Mouse (Mus musculus) cerebellum, postnatal 4 days (tissue): ENCODE results near the gene Gpat2.

Experiments
- DNase-seq, 2 experiments: peaks; one replicate each; pipeline ENCODE4 v3.0.0; 2022; ENCODE audit warnings: low spot score in 2 of 2, mixed read lengths in 1 of 2

Gene Gpat2

GRCm38 (mm10) chr2:127437697-127438096, 12.7 kb downstream of the Gpat2 start:
- no peak for DNase-seq

- peak; percentile 80 to 88 for DNase-seq
These were observed 19.2 kb downstream of the Gpat2 start, which contains the start of gene Fahd2a for GRCm38 (mm10) chr2:127444055-127444789. TSS of gene Fahd2a (minus strand) at chr2:127444565.

- DNase-seq, result no peak
These were observed 21.8 kb downstream of the Gpat2 start for GRCm38 (mm10) chr2:127446847-127447246.

GRCm38 (mm10) chr2:127449691-127450090, 24.7 kb downstream of the Gpat2 start:
- DNase-seq, result no peak

GRCm38 (mm10) chr2:127451748-127452147, 26.7 kb downstream of the Gpat2 start:
- no peak for DNase-seq

GRCm38 (mm10) chr2:127453141-127453540, 28.1 kb downstream of the Gpat2 start:
- no peak for DNase-seq

GRCm38 (mm10) chr2:127453764-127454163, 28.8 kb downstream of the Gpat2 start:
- DNase-seq, result peak; percentile 62 to 82

- DNase-seq, result no peak
These were observed 34.3 kb downstream of the Gpat2 start for GRCm38 (mm10) chr2:127459341-127459740.

GRCm38 (mm10) chr2:127461351-127461750, 36.4 kb downstream of the Gpat2 start:
- no peak for DNase-seq

GRCm38 (mm10) chr2:127462314-127462713, 37.3 kb downstream of the Gpat2 start:
- DNase-seq, result peak in 1 of 2 experiments; percentile 51

GRCm38 (mm10) chr2:127470183-127470582, 45.2 kb downstream of the Gpat2 start:
- DNase-seq, result no peak

GRCm38 (mm10) chr2:127470661-127471060, 45.7 kb downstream of the Gpat2 start:
- DNase-seq, result no peak

- DNase-seq, result no peak
These were observed 46.3 kb downstream of the Gpat2 start for GRCm38 (mm10) chr2:127471281-127471680.

GRCm38 (mm10) chr2:127472279-127472678, 47.3 kb downstream of the Gpat2 start:
- no peak for DNase-seq

- no peak for DNase-seq
These were observed 54.2 kb downstream of the Gpat2 start for GRCm38 (mm10) chr2:127479210-127479609.

GRCm38 (mm10) chr2:127479763-127480162, 54.8 kb downstream of the Gpat2 start:
- no peak for DNase-seq

GRCm38 (mm10) chr2:127481841-127482532, 57.0 kb downstream of the Gpat2 start:
- no peak for DNase-seq

GRCm38 (mm10) chr2:127482533-127482911, 57.5 kb downstream of the Gpat2 start:
- DNase-seq, result peak in 1 of 2 experiments; percentile 23

GRCm38 (mm10) chr2:127483001-127483400, 58.0 kb downstream of the Gpat2 start:
- DNase-seq, result no peak

GRCm38 (mm10) chr2:127484476-127485170, 59.6 kb downstream of the Gpat2 start:
- DNase-seq, result peak in 1 of 2 experiments; percentile 76
